Mouse (Mus musculus) heart, adult 2 months (tissue): ENCODE measurements around the gene Parp16.

Source experiments
- CTCF ChIP-seq: fragments of 200-600 bp; IDR thresholded peaks from 2 replicates; pipeline ENCODE4 v1.8.1; 2022; ENCODE audit warnings: antibody characterized with exemption, mild to moderate bottlenecking, moderate library complexity
- EP300 ChIP-seq: fragments of 200-500 bp; IDR thresholded peaks from 2 replicates; pipeline ENCODE4 v1.6.1; 2011; ENCODE audit warnings: low read depth, low read length, control low read depth; ENCODE audit not compliant: insufficient read depth
- POLR2A ChIP-seq: fragments of 200-500 bp; IDR thresholded peaks from 2 replicates; pipeline ENCODE4 v1.6.1; 2011; ENCODE audit warnings: mild to moderate bottlenecking, low read depth, low read length, control low read depth; ENCODE audit not compliant: insufficient read depth

DNA sequence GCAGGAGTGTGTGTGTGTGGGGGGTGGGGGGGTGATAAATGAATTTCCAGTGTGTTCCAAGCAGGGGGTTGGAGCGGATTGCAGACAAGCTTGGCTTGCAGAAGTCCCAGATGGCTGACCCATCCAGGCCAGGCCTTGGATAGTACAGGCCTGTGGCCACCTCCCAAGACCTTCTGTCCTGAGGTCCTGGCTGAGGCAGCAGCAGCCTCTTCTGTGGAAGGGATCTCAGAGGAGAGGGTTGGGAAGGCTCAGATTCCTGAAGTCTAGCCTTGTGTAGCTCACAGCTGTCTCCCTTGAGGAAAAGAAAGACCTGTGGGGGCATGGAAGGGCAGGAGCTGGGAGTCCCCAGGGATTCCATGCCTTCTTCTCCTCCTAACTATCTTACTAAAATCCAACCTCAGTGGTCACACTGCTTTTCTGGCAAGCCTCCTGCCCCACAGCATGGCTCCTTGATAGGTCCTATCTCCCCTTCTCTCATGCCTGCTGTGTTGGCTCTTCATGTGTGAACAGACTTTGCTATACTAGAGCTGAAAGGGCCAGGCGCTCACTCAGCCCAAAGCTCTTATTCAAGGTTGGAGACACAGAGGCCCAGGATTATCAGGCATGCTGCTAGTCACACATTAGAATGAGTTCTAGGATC lies 66.6 kb downstream of the Parp16 start:
- TF ChIP-seq CTCF (no peak), POLR2A (no peak), EP300 (no peak)
